Mouse (Mus musculus): ENCODE results near the gene Eif4e. TPM values are rescaled to one million over a fixed set of nuclear protein-coding genes. Genes with fewer than 3 reads are reported as not detected.

The Eif4e gene
- polyA plus RNA-seq, 1 experiment from 2014 or later, result 559 TPM

DNA sequence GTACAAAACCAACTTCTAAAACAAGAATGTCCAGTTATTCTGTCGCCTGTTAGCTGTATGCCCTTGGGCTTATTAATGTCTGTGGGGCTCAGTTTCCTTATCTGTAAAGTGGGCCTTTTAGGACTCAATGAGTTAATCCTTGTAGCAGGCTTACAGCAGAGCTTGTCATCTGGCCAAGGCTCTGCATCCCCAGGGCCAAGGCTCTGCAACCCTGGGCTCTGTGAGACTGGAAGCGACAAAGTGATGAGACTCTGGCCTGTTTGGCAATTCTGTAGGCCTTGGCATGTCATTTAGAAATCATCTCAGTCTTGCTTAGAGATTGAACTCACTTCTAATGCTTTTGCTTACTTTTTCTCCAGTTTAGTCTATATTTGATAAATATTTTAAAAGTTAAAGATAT is 16.4 kb upstream of the Eif4e start:
- Histone ChIP-seq H3K9me3 (replicated peaks; ENCODE audit: control insufficient read depth, low read length) (no peaks in the 10 kb centered on the region), H3K27ac (replicated peaks; ENCODE audit: low read depth, low read length) (no peak overlapping the region), H3K4me2 (ENCODE audit: low read depth, low read length) (no peak overlapping the region), H3K4me1 (ENCODE audit: control insufficient read depth, insufficient read depth, low read length) (no peaks in the 10 kb centered on the region), H3K9ac (replicated peaks; ENCODE audit: low read length) (no peak overlapping the region), H3K36me3 (replicated peaks; ENCODE audit: control insufficient read depth, insufficient read depth, low read depth, low read length) (no peaks in the 10 kb centered on the region), H3K27me3 (ENCODE audit: control insufficient read depth, insufficient read depth, low read length) (no peaks in the 10 kb centered on the region), H3K4me3 (ENCODE audit: low read depth, low read length) (no peak overlapping the region)
- ATAC-seq (replicated peaks; ENCODE audit: insufficient number of reproducible peaks, low FRiP score, low TSS enrichment, low read depth), result no peak
- no peak for DNase-seq (ENCODE audit: low spot score)
- 87% methylated on average over 2 of the region's 2 CpGs for WGBS

DNA sequence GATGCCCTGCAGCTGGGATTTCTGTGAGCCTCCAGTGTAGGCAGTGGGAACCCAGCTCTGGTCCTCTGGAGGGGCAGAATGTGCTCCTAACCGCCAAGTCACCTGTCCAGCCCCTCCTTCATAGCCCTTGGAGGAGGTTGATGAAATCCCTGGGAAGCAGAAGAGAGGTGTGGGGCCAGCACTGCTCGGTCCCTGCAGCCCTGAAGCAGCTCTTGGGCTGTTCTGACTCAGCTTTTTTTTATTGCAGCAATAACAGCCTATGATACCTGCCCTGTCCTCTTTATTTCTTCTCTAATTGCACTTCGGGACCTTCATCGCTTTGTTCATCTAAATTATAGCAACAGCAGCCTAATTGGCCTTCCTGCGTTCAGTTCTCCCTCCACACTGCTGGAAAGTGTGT is 15.5 kb upstream of the Eif4e start:
- Histone ChIP-seq H3K9ac (replicated peaks; ENCODE audit: low read length) (no peak overlapping the region), H3K36me3 (replicated peaks; ENCODE audit: control insufficient read depth, insufficient read depth, low read depth, low read length) (no peaks in the 10 kb centered on the region), H3K27ac (replicated peaks; ENCODE audit: low read depth, low read length) (no peak overlapping the region), H3K4me1 (ENCODE audit: control insufficient read depth, insufficient read depth, low read length) (no peaks in the 10 kb centered on the region), H3K9me3 (replicated peaks; ENCODE audit: control insufficient read depth, low read length) (no peaks in the 10 kb centered on the region), H3K4me2 (ENCODE audit: low read depth, low read length) (no peak overlapping the region), H3K4me3 (ENCODE audit: low read depth, low read length) (no peak overlapping the region), H3K27me3 (ENCODE audit: control insufficient read depth, insufficient read depth, low read length) (no peaks in the 10 kb centered on the region)
- no peak for DNase-seq (ENCODE audit: low spot score)
- no peak for ATAC-seq (replicated peaks; ENCODE audit: insufficient number of reproducible peaks, low FRiP score, low TSS enrichment, low read depth)
- 72% methylated on average over 5 of the region's 5 CpGs for WGBS

DNA sequence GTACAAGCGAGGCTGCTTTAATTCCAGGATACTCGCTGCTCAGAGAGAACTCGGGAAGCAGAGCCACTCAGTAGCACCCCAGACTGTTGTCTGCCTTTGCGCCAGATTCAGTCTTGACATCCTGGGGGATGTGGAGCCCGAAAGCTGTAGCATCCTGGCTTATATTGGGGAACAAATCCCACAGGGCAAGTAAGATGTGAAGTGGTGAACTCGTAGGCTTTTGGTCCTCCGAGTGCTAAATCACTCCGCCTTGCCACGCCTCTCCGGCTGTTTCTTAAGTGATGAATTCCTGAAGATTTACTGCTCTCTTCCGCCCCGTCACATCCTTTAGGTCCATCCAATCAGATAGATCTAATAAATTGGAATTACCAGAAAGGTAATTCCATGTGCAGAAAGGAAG is 12.7 kb upstream of the Eif4e start:
- ATAC-seq (replicated peaks; ENCODE audit: insufficient number of reproducible peaks, low FRiP score, low TSS enrichment, low read depth), result no peak
- no peak overlapping the region for H3K4me2 ChIP-seq (ENCODE audit: low read depth, low read length)
- no peaks in the 10 kb centered on the region for H3K36me3 ChIP-seq (replicated peaks; ENCODE audit: control insufficient read depth, insufficient read depth, low read depth, low read length)
- H3K27ac ChIP-seq (replicated peaks; ENCODE audit: low read depth, low read length), result no peak overlapping the region
- 72% methylated on average over 12 of the region's 12 CpGs for WGBS
- no peak overlapping the region for H3K4me3 ChIP-seq (ENCODE audit: low read depth, low read length)
- H3K9ac ChIP-seq (replicated peaks; ENCODE audit: low read length), result no peak overlapping the region
- H3K4me1 ChIP-seq (ENCODE audit: control insufficient read depth, insufficient read depth, low read length), result no peaks in the 10 kb centered on the region
- H3K9me3 ChIP-seq (replicated peaks; ENCODE audit: control insufficient read depth, low read length), result no peaks in the 10 kb centered on the region
- DNase-seq (ENCODE audit: low spot score), result no peak
- no peaks in the 10 kb centered on the region for H3K27me3 ChIP-seq (ENCODE audit: control insufficient read depth, insufficient read depth, low read length)

DNA sequence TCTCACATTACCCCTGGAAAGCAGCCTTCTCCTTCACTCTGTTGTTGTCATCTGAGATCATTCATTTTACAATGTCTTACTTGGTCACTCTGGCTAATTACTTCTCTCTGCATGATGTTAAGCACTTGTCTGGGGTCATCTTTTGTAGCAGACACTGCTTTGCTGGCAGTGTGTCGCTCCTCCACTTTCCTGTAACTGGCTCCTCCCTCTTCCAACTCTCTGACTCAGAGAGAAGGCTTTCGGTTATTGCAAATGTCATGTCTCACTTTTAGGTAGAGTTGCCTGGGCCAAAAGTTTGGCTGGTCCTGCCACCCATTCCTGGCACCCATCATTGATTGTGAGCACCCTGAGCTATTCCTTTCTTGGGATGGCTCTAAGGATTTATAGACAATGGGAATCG is 11.2 kb upstream of the Eif4e start:
- no peak overlapping the region for H3K9ac ChIP-seq (replicated peaks; ENCODE audit: low read length)
- ATAC-seq (replicated peaks; ENCODE audit: insufficient number of reproducible peaks, low FRiP score, low TSS enrichment, low read depth) (no peak), DNase-seq (ENCODE audit: low spot score) (no peak)
- no peak overlapping the region for H3K4me3 ChIP-seq (ENCODE audit: low read depth, low read length)
- no peak overlapping the region for H3K27ac ChIP-seq (replicated peaks; ENCODE audit: low read depth, low read length)
- H3K36me3 ChIP-seq (replicated peaks; ENCODE audit: control insufficient read depth, insufficient read depth, low read depth, low read length), result no peaks in the 10 kb centered on the region
- no peak overlapping the region for H3K4me2 ChIP-seq (ENCODE audit: low read depth, low read length)
- 65% methylated on average over 3 of the region's 3 CpGs for WGBS
- no peaks in the 10 kb centered on the region for H3K9me3 ChIP-seq (replicated peaks; ENCODE audit: control insufficient read depth, low read length)
- H3K27me3 ChIP-seq (ENCODE audit: control insufficient read depth, insufficient read depth, low read length), result no peaks in the 10 kb centered on the region
- H3K4me1 ChIP-seq (ENCODE audit: control insufficient read depth, insufficient read depth, low read length), result no peaks in the 10 kb centered on the region

DNA sequence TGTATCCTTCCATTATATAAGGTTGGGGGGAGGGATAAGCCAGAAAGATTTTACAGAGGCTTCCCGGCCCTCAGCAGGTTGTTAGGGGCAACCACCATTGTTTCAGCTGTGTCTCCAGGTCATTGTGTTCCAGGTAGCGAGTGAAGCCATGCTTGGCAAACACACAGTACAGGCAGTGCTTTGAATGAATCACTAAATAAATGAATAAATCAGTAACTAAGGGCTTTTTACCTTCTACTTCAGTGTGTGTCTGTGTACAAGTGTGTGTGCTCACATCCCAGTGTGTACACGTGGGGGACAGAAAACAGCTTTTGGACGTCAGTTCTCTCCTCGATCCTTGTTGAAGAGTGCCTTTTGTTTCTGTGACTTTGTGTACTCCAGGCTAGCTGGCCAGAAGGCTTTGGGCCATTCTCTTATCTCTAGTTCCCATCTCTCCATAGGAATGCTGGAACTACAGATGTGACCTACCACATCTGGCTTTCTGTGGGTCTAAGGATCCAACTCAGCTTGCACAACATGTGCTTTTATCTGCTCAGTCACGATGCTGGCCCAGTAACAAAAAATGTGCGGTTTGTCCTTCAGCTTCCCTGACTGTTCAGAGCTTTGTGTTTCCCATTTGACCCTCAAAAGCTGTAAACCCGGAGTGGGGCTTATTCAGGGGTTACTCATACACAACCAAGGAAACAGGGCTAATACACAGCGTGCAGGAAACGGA is 10.2 kb upstream of the Eif4e start:
- no peak overlapping the region for H3K27ac ChIP-seq (replicated peaks; ENCODE audit: low read depth, low read length)
- no peak overlapping the region for H3K4me2 ChIP-seq (ENCODE audit: low read depth, low read length)
- peak; percentile 3 for DNase-seq (ENCODE audit: low spot score)
- no peaks in the 10 kb centered on the region for H3K36me3 ChIP-seq (replicated peaks; ENCODE audit: control insufficient read depth, insufficient read depth, low read depth, low read length)
- H3K4me1 ChIP-seq (ENCODE audit: control insufficient read depth, insufficient read depth, low read length), result no peaks in the 10 kb centered on the region
- H3K27me3 ChIP-seq (ENCODE audit: control insufficient read depth, insufficient read depth, low read length), result no peaks in the 10 kb centered on the region
- WGBS, result 52% methylated on average over 10 of the region's 10 CpGs
- H3K4me3 ChIP-seq (ENCODE audit: low read depth, low read length), result no peak overlapping the region
- ATAC-seq (replicated peaks; ENCODE audit: insufficient number of reproducible peaks, low FRiP score, low TSS enrichment, low read depth), result no peak; the same call in 1 of the 2 replicates
- H3K9me3 ChIP-seq (replicated peaks; ENCODE audit: control insufficient read depth, low read length), result no peaks in the 10 kb centered on the region
- no peak overlapping the region for H3K9ac ChIP-seq (replicated peaks; ENCODE audit: low read length)

DNA sequence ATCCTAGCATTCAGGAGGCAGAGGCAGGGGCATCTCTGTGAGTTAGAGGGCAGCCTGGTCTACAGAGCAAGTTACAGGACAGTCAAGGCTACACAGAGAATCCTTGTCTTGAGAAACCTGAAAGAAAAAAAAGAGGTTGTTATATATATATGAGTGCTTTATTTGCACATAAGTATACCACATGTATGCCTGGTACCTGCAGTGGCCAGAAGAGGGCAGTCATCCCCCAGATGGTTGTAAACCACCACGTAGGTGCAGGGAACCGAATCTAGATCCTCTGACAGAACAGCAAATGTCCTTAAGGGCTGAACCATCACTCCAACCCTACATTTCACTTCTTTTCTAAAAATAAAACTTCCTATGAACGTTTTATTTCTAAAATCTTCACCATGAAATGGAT is 8.1 kb upstream of the Eif4e start:
- 51% methylated on average over 3 of the region's 3 CpGs for WGBS
- H3K4me1 ChIP-seq (ENCODE audit: control insufficient read depth, insufficient read depth, low read length), result no peaks in the 10 kb centered on the region
- H3K9me3 ChIP-seq (replicated peaks; ENCODE audit: control insufficient read depth, low read length), result no peaks in the 10 kb centered on the region
- DNase-seq (ENCODE audit: low spot score), result no peak
- H3K36me3 ChIP-seq (replicated peaks; ENCODE audit: control insufficient read depth, insufficient read depth, low read depth, low read length), result no peaks in the 10 kb centered on the region
- H3K27me3 ChIP-seq (ENCODE audit: control insufficient read depth, insufficient read depth, low read length), result no peaks in the 10 kb centered on the region
- H3K27ac ChIP-seq (replicated peaks; ENCODE audit: low read depth, low read length), result no peak overlapping the region
- no peak overlapping the region for H3K4me2 ChIP-seq (ENCODE audit: low read depth, low read length)
- H3K9ac ChIP-seq (replicated peaks; ENCODE audit: low read length), result no peak overlapping the region
- no peak overlapping the region for H3K4me3 ChIP-seq (ENCODE audit: low read depth, low read length)
- no peak for ATAC-seq (replicated peaks; ENCODE audit: insufficient number of reproducible peaks, low FRiP score, low TSS enrichment, low read depth)

DNA sequence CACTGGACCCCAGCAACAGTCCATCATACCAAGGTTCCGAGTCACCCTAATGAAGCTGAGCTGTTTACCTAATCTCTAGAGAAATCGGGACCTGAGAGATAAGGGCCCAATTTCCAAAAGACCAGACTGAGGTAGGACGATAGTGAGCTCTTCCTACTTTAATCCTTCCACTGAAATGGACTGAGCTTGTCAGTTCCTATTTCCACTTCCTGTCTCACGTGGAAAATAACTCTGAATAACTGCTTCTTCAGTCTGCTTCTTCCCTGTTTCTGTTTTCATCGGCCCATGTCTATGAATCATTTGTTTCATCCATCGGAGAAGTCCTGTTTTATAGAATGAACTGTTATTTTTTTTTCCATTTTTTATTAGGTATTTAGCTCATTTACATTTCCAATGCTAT is 6.8 kb upstream of the Eif4e start:
- H3K9ac ChIP-seq (replicated peaks; ENCODE audit: low read length), result no peak overlapping the region
- H3K4me3 ChIP-seq (ENCODE audit: low read depth, low read length), result no peak overlapping the region
- H3K9me3 ChIP-seq (replicated peaks; ENCODE audit: control insufficient read depth, low read length), result no peaks in the 10 kb centered on the region
- ATAC-seq (replicated peaks; ENCODE audit: insufficient number of reproducible peaks, low FRiP score, low TSS enrichment, low read depth), result no peak
- no peaks in the 10 kb centered on the region for H3K4me1 ChIP-seq (ENCODE audit: control insufficient read depth, insufficient read depth, low read length)
- H3K27ac ChIP-seq (replicated peaks; ENCODE audit: low read depth, low read length), result no peak overlapping the region
- H3K4me2 ChIP-seq (ENCODE audit: low read depth, low read length), result no peak overlapping the region
- H3K36me3 ChIP-seq (replicated peaks; ENCODE audit: control insufficient read depth, insufficient read depth, low read depth, low read length), result no peaks in the 10 kb centered on the region
- 79% methylated on average over 6 of the region's 6 CpGs for WGBS
- no peak for DNase-seq (ENCODE audit: low spot score)
- H3K27me3 ChIP-seq (ENCODE audit: control insufficient read depth, insufficient read depth, low read length), result no peaks in the 10 kb centered on the region

DNA sequence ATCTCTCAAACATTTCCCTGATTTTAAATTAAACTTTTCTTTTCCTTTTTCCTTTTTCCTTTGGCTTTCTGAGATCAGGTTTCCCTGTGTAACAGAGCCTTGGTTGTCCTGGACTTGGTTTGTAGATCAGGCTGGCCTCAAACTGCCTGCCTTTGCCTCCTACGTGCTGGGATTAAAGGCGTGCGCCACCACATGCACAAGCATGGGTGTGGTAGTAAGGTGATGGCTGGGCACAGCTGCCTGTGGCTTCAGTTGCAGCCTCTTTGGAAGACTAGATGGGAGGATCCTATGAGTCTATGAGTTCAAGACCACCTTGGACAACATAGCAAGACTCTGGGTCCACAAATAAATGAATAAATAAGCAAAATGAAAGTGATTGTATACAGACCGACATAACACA is 2.0 kb upstream of the Eif4e start:
- H3K4me1 ChIP-seq (ENCODE audit: control insufficient read depth, insufficient read depth, low read length), result no peaks in the 10 kb centered on the region
- no peak for DNase-seq (ENCODE audit: low spot score)
- no peak overlapping the region for H3K4me2 ChIP-seq (ENCODE audit: low read depth, low read length)
- no peaks in the 10 kb centered on the region for H3K27me3 ChIP-seq (ENCODE audit: control insufficient read depth, insufficient read depth, low read length)
- H3K9ac ChIP-seq (replicated peaks; ENCODE audit: low read length), result no peak overlapping the region
- WGBS, result 84% methylated on average over 4 of the region's 4 CpGs
- ATAC-seq (replicated peaks; ENCODE audit: insufficient number of reproducible peaks, low FRiP score, low TSS enrichment, low read depth), result no peak
- H3K9me3 ChIP-seq (replicated peaks; ENCODE audit: control insufficient read depth, low read length), result no peaks in the 10 kb centered on the region
- H3K27ac ChIP-seq (replicated peaks; ENCODE audit: low read depth, low read length), result no peak overlapping the region
- no peak overlapping the region for H3K4me3 ChIP-seq (ENCODE audit: low read depth, low read length)
- no peaks in the 10 kb centered on the region for H3K36me3 ChIP-seq (replicated peaks; ENCODE audit: control insufficient read depth, insufficient read depth, low read depth, low read length)

All from embryonic facial prominence, embryonic 11.5 days (tissue).